Mouse (Mus musculus) cerebellum, postnatal 36 days (tissue): ENCODE data around the gene Imp3.
"Not testable (repeated sequence)": the region's sequence is repeated elsewhere in the genome, so short reads cannot be mapped to it uniquely, and the experiment has no call there.

Source experiments
- DNase-seq, 2 experiments: peaks; one replicate each; pipeline ENCODE4 v3.0.0; 2021 to 2022; ENCODE audit warnings: mixed read lengths in 2 of 2

Imp3 gene

DNA sequence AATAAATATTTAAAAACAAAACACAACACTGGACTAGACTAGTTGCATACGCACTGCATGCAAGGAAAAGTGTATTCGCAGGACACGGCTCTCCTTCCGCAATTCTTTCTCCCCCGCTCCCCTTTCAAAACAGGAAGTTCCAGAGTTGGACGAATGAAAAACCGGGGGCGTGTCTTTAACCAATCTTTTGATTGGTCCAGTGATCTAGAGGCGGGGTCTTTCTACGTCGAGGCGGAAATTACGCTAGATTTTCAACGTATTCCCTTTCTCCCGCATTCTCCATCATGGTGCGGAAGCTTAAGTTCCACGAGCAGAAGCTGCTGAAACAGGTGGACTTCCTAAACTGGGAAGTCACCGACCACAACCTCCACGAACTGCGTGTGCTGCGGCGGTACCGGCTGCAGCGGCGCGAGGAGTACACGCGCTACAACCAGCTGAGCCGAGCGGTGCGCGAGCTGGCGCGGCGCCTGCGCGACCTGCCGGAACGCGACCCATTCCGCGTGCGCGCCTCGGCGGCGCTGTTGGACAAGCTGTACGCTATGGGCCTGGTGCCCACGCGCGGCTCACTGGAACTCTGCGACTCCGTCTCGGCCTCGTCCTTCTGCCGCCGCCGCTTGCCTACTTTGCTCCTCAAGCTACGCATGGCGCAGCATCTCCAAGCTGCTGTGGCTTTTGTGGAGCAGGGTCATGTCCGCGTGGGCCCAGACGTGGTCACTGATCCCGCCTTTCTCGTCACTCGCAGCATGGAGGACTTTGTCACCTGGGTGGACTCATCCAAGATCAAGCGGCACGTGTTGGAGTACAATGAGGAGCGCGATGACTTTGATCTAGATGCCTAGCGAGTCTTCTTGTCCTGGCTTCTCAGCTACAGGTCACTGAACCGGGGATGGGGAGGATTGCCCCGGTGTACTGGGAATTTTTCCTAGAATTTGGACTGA lies at the start of gene Imp3:
Imp3 (plus strand) TSS at position 253 of the 938 bp plus-strand sequence.
- peak; percentile 86 for DNase-seq

DNA sequence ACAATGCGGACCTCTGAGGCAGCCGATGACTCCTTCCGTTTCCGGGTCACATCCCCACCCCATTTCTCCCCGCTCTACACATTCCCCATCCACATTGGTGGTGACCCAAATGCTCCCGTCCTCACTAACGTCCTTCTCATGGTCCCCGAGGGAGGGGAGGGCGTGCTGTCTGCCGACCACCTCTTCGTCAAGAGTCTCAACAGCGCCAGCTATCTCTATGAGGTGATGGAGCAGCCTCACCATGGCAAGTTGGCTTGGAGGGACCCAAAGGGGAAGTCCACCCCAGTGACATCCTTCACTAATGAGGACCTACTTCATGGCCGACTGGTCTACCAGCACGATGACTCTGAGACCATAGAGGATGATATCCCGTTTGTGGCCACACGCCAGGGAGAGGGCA lies 49.7 kb upstream of the Imp3 start:
- DNase-seq = no peak

DNA sequence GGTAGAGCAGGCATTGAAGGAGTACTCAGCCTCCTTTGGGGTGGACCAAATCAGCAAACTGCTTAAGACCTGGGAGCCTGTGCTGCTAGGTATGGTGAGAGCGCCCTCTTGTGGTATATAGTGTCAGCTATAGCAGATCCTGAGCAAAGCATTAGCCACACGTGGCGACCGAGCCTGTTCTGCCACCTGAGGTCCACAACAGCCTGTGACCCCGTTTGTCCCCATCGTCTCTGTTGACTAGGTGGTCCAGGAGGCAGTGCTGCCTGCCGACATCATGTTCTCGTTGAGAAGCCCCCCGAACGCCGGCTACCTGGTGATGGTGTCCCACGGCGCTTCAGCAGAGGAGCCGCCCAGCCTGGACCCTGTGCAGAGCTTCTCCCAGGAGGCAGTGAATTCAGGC lies 47.5 kb upstream of the Imp3 start:
- DNase-seq = peak; percentile 61 to 74

DNA sequence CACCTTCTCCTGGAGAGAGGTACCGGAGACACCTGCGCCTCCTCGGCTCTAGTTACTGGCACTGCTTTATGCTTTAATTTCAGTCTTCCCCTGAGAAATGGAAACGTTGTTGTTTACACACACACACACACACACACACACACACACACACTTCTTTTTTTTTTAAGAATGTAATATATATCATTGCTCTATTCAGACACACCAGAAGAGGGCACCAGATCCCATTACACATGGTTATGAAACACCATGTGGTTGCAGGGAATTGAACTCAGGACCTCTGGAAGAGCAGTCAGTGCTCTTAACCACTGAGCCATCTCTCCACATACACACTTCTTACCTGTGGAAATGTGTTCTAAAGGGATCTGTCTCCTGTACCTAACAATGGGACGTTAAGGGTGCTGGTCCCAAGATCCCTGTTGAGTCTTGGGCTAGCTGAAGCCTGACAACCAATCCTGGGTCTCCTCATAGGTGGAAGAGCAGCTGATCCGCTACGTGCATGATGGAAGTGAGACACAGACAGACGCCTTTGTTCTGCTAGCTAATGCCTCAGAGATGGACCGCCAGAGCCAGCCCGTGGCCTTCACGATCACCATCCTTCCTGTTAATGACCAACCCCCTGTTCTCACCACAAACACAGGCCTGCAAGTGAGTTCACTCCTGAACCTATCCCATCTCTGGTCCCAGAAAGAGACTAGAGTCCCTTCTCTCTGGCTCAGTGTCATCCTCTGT lies 46.6 kb upstream of the Imp3 start:
- no peak for DNase-seq

- peak; percentile 54 to 72 for DNase-seq
Observed at GRCm38 (mm10) chr9:56891517-56892011, 45.7 kb upstream of the Imp3 start.

GRCm38 (mm10) chr9:56892111-56892510 lies 45.2 kb upstream of the Imp3 start:
- DNase-seq = no peak

DNA sequence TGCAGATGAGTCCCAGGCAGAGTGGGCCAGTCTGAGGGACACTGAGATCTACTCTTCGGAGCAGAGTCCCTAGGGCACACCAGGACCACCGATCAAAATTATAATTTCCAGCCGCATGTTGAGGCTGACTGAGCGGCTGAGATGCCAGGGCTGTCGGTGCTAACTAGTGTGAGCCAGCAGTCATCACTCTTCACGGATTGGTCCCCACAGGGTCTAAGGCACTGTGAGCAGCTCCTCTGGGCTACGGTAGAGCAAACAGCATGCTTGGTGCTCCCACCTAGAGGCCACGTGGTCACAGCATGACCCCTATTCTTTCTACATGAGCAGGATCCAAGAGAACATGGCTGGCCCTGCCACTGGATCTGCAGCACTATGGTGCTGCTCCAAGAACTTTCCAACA lies 44.0 kb upstream of the Imp3 start:
- DNase-seq = no peak

- DNase-seq = no peak
Observed at GRCm38 (mm10) chr9:56894006-56894405, 43.3 kb upstream of the Imp3 start.

GRCm38 (mm10) chr9:56896779-56897178 lies 40.5 kb upstream of the Imp3 start:
- DNase-seq = no peak

- no peak for DNase-seq
Observed at GRCm38 (mm10) chr9:56899409-56899808, 37.9 kb upstream of the Imp3 start.

GRCm38 (mm10) chr9:56900060-56900459 lies 37.2 kb upstream of the Imp3 start:
- no peak for DNase-seq

DNA sequence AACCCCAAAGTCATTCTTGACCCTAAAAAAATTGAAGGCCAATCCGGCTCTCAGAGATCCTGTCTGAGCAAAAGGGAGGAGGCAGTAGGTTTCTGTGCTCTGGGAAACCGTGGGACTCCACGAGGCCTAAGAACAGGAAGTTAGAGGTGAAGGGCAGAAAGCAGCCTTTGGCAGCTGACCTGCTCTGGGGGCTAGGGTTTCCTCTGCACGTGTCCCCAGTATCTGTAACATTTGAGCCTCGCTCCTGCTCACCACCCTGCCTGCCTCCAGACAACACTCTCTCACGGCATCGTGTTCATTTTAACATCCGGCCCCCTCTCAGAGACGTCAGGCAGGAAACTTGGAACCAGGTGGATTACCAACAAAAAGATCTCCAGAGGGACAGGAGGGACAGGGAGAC lies 36.7 kb upstream of the Imp3 start:
- DNase-seq = no peak

DNA sequence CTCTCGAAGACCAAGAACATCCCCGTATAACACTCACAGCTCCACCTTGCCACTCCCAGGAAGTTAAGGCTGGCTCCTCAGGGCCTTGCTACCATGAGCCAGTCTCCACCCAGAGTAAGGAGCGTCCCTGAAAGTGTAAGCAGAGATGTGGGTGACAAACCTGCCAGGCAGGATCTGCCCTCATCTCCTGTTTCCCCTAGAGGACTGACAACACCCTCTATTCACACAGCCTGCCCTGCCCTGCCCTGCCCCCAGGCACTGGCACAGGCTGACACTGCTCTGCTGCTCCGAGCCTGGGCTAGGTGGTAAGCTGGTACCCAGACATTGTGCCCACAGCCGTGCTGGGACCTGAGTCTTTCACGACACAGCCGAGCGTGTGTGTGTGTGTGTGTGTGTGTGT lies 36.1 kb upstream of the Imp3 start:
- DNase-seq = no peak

DNA sequence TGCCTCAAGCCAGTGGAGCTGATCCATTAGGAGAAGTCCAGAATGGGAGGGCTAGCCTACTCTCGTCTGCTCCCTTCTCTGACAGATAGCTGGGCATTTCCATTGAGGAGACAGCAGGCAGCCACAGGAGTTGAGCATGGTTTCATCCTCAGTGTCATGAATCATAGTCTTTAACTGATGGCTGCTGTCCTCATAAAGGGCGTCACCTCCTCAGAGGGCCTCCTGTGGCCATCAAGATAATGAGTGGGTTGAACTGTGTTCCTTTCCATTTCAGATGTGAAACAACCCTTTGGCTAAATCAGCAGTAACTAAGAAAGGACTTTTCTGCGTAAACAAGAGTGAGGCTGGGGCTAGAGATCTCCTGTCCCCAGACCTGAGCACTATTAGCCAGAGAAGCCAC lies 33.6 kb upstream of the Imp3 start:
- DNase-seq = no peak

GRCm38 (mm10) chr9:56907549-56907948 lies 29.7 kb upstream of the Imp3 start:
- no peak for DNase-seq

- not testable (repeated sequence) for DNase-seq
Observed at GRCm38 (mm10) chr9:56909991-56910390, 27.3 kb upstream of the Imp3 start.

DNA sequence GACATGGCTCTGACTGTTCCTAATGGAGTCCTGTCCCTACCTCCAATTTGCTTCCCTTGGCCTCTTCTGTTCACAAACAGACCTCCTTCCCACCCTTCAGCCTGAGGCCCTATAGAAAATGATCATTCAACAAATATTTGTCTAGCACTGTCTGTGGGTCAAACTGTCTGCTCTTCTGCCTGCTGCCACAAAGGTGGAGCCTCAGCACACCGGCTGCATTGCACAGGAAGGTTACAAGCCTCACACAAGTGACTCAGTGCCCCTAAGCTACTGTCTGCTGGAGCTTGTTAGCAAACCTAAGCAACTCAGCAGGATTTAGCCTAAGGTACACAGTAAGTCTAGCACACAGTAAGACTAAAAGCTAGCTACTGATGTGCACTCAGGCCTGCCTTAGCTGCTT lies 26.3 kb upstream of the Imp3 start:
- DNase-seq = no peak

DNA sequence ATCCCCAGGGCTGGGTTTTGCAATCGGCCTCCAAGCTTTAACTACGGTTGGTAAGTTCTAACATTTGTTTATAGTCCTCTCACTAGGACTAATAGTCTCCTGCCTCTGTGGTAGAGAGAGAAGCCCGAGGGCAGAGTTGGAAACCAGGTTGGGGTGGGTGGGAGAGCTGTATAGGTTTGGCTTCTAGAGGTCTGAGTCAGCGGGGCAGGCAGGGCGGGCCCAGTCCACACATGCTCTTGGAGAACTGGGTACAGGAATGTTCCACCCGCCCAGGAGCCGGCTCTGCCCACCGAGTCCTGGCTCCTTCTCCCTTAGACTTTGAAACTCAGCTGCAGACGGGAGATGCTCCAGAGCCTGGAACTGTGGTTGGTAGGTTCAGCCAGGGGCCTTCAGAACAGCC lies 23.3 kb upstream of the Imp3 start:
- no peak for DNase-seq

DNA sequence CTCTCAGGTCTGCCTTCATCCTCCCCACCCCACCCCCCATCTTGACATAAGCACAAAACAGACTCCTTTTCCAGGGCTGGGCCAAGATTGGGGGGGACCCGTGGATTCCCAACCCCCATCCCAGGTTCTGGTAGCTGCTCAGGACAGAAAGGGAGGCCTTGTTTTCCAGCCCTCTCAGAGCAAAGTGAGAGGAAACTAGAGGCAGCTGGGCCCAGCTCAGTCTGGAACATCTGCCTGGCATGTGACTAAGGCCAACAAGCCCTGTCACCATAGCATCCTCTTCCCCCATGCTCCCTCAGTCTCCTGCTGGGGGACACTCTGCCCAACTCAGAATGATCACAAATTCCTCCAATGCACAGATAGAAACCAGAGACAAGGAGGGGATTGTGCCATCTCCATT lies 22.2 kb upstream of the Imp3 start:
- DNase-seq = no peak

GRCm38 (mm10) chr9:56915695-56916410 lies 21.4 kb upstream of the Imp3 start:
- no peak for DNase-seq

DNA sequence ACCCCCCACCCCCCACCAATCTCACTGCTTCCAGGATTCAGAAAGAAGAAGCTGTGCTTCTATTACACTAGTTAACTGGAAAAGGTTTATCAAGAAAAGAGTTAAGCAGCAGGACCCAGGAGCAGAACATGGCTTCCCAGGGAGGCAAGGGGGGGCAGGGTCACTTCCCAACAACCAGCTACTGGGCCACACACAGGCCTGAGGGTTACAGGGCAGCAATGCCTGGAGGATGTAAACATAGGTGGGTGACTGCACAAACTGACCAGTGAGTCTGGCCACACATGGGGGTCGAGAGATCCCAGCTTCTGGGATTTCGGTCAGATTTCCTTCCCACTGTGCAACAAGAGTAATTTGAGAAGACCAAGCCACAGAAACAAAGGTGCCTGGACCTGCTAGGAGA lies 20.1 kb upstream of the Imp3 start:
- DNase-seq = no peak

DNA sequence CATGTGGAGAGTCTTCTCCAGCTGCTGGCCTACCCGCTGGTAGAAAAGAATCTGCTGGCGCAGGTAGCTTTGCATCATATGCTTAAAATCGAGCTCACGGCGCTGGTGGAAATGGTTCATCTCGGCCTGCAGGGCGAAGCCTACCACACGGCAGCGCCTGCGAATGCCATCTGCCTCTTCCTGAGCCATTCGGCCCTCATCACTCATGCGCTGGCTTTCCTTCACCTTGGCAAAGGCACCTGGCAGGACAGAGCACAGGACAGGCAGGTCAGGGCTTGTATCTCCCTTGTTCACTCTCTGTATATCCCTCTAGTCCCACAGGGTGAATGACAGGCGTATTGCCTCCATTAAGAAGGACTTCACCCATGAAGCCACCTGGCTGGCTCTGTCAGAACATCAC lies 18.8 kb upstream of the Imp3 start:
- peak; percentile 20 to 40 for DNase-seq

DNA sequence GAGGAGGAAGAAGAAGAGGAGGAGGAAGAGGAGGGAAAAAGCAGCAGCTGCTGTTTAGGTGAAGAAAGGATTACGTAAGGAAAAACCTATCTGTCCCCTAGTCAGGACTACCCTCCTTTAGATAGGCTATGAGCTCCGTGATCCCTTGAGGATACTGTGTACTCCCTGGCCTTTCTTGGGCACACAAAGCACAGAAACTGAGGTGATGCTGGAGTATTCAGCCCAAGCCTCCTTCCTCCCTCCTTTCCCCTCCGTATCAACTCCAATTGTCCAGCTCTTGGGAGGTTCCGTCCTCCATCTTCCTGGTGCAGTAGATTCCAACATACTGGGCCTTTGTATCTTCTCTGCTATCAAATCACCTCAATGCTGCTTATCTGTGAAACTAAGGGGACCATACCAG lies 14.5 kb upstream of the Imp3 start:
- DNase-seq = no peak
